Mouse (Mus musculus) right cerebral cortex, postnatal 14 days (tissue): ENCODE data around the gene Lpp.
A peak's percentile ranks its signal among the peaks of the same experiment; 100 is the strongest.

Experiments used
- DNase-seq: peaks from one replicate; pipeline ENCODE4 v3.0.0; 2022

The Lpp gene

DNA sequence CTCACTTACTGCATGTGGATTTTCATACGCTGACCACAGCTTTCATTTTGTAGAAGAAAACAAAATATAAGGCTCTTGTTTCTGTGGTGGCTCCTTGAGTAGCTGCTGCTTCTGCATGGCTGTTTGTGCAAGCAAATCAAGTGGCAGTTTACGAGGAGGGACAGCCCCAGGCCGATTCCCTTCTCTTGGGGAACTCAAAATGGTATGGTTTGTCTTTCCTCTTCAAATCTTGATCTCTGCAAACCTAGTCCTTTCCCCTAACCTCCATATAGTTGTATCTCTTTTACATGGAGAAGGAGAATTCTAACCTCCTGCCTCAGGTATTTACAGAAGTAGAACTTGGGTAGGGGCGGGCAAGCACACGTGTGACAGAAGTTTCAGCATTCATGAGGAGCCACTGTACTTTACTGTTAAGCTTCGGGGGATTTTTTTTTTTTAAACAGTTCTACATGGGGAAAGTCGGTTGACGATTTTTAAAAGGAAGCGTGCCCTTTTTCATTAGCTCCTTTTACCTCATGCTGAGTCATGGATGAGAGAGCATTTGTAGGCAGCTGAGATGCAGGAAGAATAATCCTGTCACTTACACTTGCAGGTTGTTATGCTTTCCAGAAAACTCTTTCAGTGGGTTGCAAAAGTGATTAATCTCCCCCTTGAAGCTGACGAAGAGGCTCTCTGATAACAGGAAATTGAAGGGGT, 344.2 kb downstream of the Lpp start:
- no peak for DNase-seq

- DNase-seq = no peak
These were observed 347.4 kb downstream of the Lpp start for GRCm38 (mm10) chr16:24740714-24741113.

- no peak for DNase-seq
These were observed 356.5 kb downstream of the Lpp start for GRCm38 (mm10) chr16:24749816-24750215.

DNA sequence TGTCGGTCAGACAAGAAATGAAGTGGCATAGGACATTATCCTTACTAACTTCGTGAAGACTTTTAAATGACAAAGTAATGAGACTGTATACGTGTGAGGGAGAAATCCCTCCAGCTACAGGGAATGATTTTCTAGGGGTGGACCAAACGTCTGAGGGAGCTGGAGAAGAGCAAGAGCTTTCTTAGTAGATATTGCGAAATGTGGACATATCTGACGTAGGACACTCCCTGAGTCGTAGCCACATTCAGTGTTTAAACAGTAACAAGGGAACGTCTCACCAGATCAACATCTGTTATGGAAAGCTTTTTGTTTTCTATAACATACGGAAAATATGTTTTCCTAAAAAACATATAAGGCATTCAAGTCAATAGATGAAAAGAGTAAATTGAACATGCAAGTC, 362.8 kb downstream of the Lpp start:
- no peak for DNase-seq

GRCm38 (mm10) chr16:24766051-24766450, 372.7 kb downstream of the Lpp start:
- DNase-seq = no peak

DNA sequence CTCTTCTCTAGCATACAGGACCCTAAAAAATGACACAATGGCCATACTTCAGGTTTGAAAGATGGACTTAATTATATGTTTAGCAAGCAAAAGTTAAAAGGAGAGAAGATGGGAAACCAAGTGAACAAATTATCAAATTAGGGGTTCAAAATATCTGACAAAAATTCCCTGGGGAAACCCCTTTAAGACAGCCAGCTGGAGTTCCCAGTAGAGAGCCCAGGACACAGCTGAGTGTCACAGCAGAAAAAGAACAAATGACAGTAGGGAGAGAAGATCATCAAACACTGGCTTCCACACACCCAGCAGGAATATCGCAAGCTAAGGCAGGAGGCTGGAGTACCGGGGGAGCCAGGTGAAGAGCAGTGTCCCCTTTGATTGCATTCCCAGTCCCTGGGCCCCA, 373.3 kb downstream of the Lpp start:
- DNase-seq = no peak

GRCm38 (mm10) chr16:24777053-24777452, 383.7 kb downstream of the Lpp start:
- no peak for DNase-seq

DNA sequence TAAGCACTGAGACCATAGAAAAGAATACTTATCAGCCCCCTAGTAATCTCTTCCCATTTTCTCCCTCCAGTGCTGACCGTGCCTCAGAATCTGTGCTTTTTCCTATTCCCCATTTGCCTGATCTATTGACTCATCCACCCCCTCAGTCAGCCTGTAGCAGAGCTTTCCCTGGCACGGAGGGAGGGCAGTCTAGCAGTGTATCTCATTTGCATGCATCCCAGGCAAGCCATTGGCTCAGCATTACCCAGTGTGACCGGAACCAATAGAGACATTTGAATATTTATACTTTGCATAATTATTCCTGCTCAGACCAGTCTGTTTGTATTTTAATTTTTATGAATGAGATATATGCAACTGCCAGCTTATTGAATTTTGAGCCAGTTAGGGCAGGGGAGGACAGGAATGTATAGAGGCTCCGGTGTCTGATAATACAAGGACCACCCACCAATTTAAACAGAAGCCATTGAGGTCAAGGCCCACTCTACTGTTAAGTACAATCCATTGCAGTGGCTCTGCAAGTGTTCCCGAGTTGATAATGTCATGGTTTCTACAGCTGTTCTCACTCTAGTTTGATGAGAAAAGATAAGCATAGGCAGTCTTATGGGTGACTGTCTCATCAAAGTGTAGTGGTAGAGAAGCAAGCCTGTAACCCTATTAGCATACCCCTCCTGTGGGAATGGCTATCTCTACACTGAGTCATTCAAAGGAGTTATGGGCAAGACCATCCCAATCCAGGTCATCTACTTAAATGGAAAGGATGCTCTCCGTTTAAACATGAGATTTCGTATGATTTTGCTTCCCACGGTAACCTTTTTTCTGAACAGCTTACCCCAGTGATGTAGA, 385.3 kb downstream of the Lpp start:
- peak; percentile 17 for DNase-seq

GRCm38 (mm10) chr16:24780545-24780944, 387.2 kb downstream of the Lpp start:
- DNase-seq = no peak

GRCm38 (mm10) chr16:24781922-24782321, 388.6 kb downstream of the Lpp start:
- DNase-seq = no peak

DNA sequence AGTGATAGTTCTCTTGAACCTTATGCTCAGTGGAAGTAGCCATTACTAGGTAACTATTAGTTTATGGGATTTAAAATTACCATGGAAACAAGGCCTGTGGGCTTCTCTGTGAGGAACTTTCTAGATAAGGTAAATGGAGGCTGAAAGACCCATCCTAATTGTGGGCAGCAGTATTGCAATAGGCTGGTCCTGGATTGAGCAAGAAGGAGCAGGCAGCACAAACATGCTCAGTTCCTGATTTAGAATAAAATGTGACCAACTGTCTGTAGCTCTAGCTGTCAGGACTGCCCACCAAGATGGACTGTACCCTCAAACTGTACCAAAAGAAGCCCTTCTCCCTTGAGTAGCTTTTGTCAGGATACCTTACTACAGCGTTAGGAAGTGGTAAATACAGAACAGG, 392.3 kb downstream of the Lpp start:
- no peak for DNase-seq

DNA sequence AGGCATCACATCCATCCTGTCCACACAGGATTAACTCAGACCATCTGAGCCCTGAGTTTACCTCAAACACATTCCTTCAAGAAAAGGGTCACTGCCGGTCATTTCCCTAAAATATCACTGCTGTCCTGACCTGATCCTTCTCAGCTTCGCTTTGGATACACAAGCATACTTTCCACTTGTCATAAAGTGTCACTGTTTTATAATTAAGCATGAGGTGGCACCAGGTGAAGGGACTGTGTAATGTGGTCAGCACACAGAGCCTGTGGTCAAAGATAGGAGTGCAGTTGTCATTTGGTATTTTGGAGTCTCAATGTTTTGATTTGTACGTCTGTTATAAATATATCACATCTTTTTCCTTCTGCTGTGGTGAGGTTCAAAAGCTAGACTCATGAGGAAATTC, 395.7 kb downstream of the Lpp start:
- DNase-seq = no peak

DNA sequence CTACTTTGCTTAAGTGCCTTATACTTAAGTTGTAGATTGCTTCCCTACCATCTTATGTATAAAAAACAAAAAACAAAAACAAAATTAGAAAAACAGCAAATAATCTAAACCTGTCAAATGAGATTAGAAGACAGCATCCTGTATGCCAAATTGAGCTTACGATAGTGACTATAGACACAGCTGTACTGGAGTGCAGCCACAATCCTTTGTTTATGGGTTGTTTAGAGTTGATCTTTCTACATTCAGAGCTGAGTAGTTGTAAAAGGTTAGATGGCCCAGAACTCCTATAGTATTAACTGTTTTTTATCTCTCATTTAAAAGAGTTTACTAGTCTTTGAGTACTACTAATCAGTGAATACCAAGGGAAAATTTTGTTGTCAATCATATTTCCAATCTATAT, 398.1 kb downstream of the Lpp start:
- no peak for DNase-seq

- no peak for DNase-seq
These were observed 398.7 kb downstream of the Lpp start for GRCm38 (mm10) chr16:24791984-24792383.

DNA sequence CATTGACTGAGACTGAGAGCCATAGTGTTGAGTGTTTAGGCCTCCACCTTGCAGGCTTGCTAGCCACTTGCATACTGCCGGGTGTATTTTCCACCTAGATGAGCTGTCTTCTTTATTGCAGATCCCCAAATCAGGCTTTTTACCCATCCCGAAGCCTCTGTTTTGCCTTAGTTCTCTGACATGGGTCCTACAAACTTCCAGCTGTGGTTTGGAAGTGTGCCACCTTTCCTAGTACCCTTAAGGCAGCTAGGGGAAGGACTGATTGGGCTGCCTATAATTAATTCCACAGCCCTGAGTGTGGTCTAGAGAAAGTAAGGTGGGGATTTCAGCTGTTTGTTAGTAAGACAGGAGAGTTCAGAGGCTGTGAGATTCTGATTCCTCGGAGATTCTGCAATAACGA, 399.5 kb downstream of the Lpp start:
- DNase-seq = no peak

DNA sequence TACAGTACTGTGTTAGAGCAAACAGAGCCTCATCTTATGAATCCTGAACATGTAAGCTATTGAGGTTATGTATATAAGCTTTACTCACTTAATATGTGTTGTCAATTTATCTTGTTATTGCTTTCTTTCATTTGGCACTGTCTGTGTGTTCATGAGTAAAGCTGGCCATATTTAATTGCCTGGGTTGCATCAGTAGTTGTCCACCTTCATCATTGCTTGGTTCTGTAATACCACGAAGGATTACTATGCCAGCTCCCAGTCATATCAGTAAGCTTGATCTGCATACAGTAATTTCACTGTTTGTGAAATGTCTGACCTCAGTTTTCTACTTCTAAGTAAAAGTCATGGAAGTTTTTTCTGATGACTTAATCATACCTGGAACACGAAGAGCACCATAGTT, 401.4 kb downstream of the Lpp start:
- no peak for DNase-seq

DNA sequence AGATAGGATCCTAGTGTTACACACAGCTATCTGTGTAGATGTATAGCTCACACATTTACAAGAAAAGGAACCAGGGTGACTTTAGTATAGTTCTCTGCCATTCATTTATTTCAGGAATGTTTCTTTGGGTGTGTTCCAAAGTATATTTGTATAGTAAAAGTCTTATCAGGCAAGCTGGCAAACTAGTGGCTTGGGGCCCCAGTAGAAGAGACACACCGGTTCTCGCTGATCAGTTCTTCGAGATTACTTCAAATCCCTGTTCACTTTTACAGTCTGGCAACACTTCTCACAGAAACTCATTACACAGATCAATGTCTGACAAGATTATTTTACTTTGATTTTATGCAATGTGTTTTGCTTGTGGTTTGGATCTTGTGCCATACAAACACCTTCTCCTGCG, 408.0 kb downstream of the Lpp start:
- no peak for DNase-seq

DNA sequence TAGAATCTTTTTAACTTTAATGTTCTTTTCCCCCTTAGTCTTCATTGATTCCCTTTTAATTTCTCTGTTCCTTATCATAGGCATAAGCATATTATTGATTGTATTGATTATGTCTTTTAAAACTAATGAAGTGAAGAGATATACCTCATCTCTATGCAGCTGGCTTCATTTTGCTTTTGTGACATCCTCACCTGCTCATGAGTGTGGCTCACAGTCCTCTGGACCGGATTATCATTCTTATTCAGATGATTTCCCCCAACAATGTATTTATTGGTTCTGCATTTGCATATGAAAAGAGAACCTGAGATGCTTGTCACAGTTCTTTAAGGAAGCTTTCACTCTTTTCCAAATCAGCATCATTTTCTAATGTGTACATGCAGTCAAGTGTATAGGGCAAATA, 408.5 kb downstream of the Lpp start:
- DNase-seq = no peak

DNA sequence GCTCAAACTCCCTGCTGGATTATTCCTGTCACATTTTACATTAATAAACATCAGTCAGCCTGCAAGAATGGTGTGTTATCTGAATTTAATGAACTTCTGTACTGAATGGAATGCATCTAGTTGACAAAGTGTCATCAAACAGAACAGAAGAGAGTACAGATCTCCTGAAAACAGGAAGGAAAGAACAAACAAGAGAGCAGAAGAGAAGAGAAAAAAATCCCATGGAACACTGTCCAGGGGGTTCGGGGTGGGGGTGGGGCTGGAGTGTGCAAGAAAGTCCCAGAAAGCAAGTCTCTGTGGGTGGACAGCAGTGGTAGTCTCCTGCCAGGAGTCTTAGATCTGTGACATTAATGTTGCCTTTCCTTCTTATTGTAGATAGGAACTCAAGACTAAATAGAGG, 412.8 kb downstream of the Lpp start:
- DNase-seq = no peak

DNA sequence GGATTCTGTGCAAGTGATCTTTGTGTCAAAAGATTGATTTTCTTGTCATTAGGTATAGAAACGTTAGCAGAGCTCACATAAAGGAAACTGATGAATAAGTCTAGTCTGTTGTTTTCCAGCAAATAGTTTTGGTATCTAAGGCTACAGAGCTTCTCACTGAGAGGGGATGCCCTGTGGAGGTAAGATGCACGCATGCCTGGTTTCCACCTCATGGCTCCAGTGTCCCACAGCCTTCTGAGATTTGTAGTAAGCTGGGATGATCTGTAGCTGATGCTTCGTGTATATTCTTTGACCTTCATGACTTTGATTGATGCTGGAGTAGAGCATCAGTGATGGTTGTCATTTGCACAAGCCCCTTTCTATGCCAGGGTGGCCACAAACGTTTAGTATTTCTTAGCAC, 414.3 kb downstream of the Lpp start:
- no peak for DNase-seq

GRCm38 (mm10) chr16:24809811-24810210, 416.5 kb downstream of the Lpp start:
- DNase-seq = no peak

DNA sequence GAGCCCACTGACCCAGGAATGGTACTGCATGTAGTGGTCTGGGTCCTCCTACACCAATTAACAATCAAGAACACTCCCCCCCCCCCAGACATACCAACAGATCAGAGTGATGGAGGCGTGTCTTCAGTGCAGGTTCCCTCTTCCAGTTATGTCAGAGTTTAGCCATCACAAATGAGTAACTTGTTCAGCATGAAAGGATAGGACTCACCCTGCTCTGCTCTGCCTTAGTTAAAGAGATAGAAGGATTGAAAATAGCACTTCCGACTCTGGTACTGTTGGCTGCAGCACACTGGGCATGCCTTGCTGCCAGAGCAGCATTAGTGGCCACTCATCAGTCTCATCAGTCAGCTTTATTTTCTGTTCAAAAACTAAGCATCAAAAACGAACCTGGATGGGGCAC, 423.3 kb downstream of the Lpp start:
- no peak for DNase-seq

DNA sequence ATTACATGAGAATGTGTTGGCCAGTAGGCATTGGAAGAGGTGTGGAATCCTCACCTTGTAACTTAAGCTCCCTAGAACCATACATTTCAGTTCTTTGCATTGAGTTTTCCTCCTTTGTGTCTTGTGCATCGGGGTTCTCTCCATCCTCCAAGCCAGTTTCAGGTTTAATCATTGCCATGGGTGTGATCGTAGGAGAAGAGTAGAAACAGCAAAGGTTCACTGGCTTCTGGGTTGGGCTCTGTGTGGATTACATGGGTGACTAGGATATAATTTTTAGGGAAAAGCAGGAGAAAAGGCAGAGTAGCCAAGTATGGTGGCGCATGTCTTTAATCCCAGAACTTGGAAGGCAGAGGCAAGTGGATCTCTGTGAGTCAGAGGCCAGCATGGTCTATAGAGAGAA, 424.1 kb downstream of the Lpp start:
- no peak for DNase-seq

DNA sequence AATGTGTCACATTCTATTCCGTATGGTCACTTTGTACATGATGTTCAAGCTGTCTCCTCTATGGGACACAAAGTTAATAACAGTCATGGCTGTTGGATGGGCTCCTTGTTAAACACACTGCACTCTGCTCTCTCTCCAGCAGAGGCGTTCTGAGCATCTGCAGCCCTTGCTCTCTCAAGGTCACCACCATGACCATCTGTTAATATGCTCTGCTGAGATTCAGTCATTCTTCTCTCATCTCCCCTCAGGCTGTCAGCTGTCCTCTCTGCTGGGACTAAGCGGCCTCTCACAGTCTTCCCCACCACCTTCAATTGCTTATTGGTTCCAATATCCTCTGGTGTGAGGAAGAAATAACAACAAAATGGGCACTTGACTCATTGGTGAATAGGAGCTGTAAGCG, 425.8 kb downstream of the Lpp start:
- DNase-seq = no peak
